Comparison of ENCODE assay signal across 9 mouse cellular contexts in genomic region chr2:154749046-154750036, GRCm38 (mm10). TPM values are rescaled to one million over a fixed set of nuclear protein-coding genes. Genes with fewer than 3 reads are reported as not detected.
DNase-seq lines count a peak whose midpoint lies in the region; ATAC-seq lines count a peak whose summit lies in the region.
"Had no signal": no experiment of that assay in that cellular context is flagged by ENCODE, and none has a peak within 500 bp of the region (broad histone marks: within the 10 kb centered on the region; RNA-seq: fewer than 3 reads in every experiment).

No protein-coding gene starts in this region.

- H3K27ac ChIP-seq in embryonic facial prominence, embryonic 15.5 days (replicated peaks), result peak overlapping the region; percentile 25
- no peak overlapping the region for H3K27ac ChIP-seq in heart, embryonic 12.5 days (ENCODE audit: poor library complexity, severe bottlenecking)

- H3K9ac ChIP-seq in embryonic facial prominence, embryonic 15.5 days, result no peak overlapping the region
- no peak overlapping the region for H3K9ac ChIP-seq in heart, embryonic 12.5 days

- peak; percentile 54; the same call in 1 of the 2 replicates for ATAC-seq in embryonic facial prominence, embryonic 15.5 days (ENCODE audit: insufficient number of reproducible peaks, low FRiP score, low TSS enrichment, low read depth)
- ATAC-seq in heart, embryonic 12.5 days (ENCODE audit: insufficient number of reproducible peaks, low FRiP score), result no peak

- peak; percentile 11 to 25 for DNase-seq in left cerebral cortex, postnatal 14 days (ENCODE audit: low spot score in 2 of 2)
- DNase-seq in left cerebral cortex, adult 9 months (ENCODE audit: low spot score in 2 of 2), result no peak
- DNase-seq in adrenal gland, postnatal 25 days, result peak; percentile 37
- peak; percentile 71 for DNase-seq in mesoderm, embryonic 11.5 days (ENCODE audit: low read depth, low spot score)
- DNase-seq in liver, result no peak
- no peak for DNase-seq in T-cell, adult 2 months (ENCODE audit: low spot score)

- no peak overlapping the region for H3K4me3 ChIP-seq in embryonic facial prominence, embryonic 15.5 days (replicated peaks)
- no peak overlapping the region for H3K4me3 ChIP-seq in heart, embryonic 12.5 days

- peak overlapping the region; percentile 13 for H3K4me2 ChIP-seq in embryonic facial prominence, embryonic 15.5 days (replicated peaks)
- no peak overlapping the region for H3K4me2 ChIP-seq in heart, embryonic 12.5 days

- no peaks in the 10 kb centered on the region for H3K36me3 ChIP-seq in embryonic facial prominence, embryonic 15.5 days
- H3K36me3 ChIP-seq in heart, embryonic 12.5 days, result no peaks in the 10 kb centered on the region

- 34% methylated on average over 23 of the region's 23 CpGs for WGBS in embryonic facial prominence, embryonic 15.5 days
- WGBS in heart, embryonic 12.5 days, result 68% methylated on average over 23 of the region's 23 CpGs

- peaks cover 14% of the 10 kb centered on the region for H3K4me1 ChIP-seq in embryonic facial prominence, embryonic 15.5 days
- H3K4me1 ChIP-seq in heart, embryonic 12.5 days (replicated peaks), result no peaks in the 10 kb centered on the region

- H3K27me3 ChIP-seq in embryonic facial prominence, embryonic 15.5 days, result no peaks in the 10 kb centered on the region
- no peaks in the 10 kb centered on the region for H3K27me3 ChIP-seq in heart, embryonic 12.5 days (replicated peaks)

- H3K9me3 ChIP-seq in embryonic facial prominence, embryonic 15.5 days (replicated peaks), result no peaks in the 10 kb centered on the region
- H3K9me3 ChIP-seq in heart, embryonic 12.5 days (replicated peaks), result no peaks in the 10 kb centered on the region

- intact Hi-C loops in left cerebral cortex, postnatal 14 days (cut with DNase I), result no loop called here

RNA-seq across cellular contexts. Expression of gene Gm14214, which starts 20.5 kb away (rescaled TPM):
- total RNA-seq in left cerebral cortex, postnatal 14 days (2021), result not detected
- not detected in 2 replicates for total RNA-seq in adrenal gland, postnatal 25 days (2021)
- polyA plus RNA-seq in embryonic facial prominence, embryonic 15.5 days (2015; fragmentation: Nextera tagmentation; extraction: Ambion mirVana), result not detected in 2 replicates
- polyA plus RNA-seq in heart, embryonic 12.5 days (2016; fragmentation: Nextera tagmentation; extraction: Ambion mirVana), result not detected in 2 replicates
- polyA plus RNA-seq: heart, embryonic 16.5 days had no signal

RNA-seq across cellular contexts. Expression of gene Raly, which starts 41.6 kb away (rescaled TPM):
- 100 to 1,000 TPM in 1 of 2 experiments, 10 to 100 TPM in 1; 96.5 to 103 TPM for total RNA-seq in left cerebral cortex, postnatal 14 days (2021)
- 196 and 201 TPM in 2 replicates for total RNA-seq in adrenal gland, postnatal 25 days (2021)
- polyA plus RNA-seq in embryonic facial prominence, embryonic 15.5 days (2015; fragmentation: Nextera tagmentation; extraction: Ambion mirVana), result 49.4 TPM in 2 replicates
- 27.2 and 29.8 TPM in 2 replicates for polyA plus RNA-seq in heart, embryonic 12.5 days (2016; fragmentation: Nextera tagmentation; extraction: Ambion mirVana)

RNA-seq across cellular contexts. Expression of gene a, which starts 41.9 kb away (rescaled TPM):
- total RNA-seq in left cerebral cortex, postnatal 14 days (2021), result not detected
- not detected in 2 replicates for total RNA-seq in adrenal gland, postnatal 25 days (2021)
- 18.8 and 20.1 TPM in 2 replicates for polyA plus RNA-seq in embryonic facial prominence, embryonic 15.5 days (2015; fragmentation: Nextera tagmentation; extraction: Ambion mirVana)
- polyA plus RNA-seq in heart, embryonic 12.5 days (2016; fragmentation: Nextera tagmentation; extraction: Ambion mirVana), result not detected in 2 replicates

Comparison
In these comparisons a context has a peak if more than half of its experiments do, and no peak if none do; other contexts are left out.
1. DNase-seq: peak in left cerebral cortex, postnatal 14 days (2 of 2), adrenal gland, postnatal 25 days (single experiment) and mesoderm, embryonic 11.5 days (single experiment); none in left cerebral cortex, adult 9 months (0 of 2), liver (single experiment) and T-cell, adult 2 months (single experiment).